31 mouse cellular contexts compared by ENCODE assay signal in the genomic region with DNA sequence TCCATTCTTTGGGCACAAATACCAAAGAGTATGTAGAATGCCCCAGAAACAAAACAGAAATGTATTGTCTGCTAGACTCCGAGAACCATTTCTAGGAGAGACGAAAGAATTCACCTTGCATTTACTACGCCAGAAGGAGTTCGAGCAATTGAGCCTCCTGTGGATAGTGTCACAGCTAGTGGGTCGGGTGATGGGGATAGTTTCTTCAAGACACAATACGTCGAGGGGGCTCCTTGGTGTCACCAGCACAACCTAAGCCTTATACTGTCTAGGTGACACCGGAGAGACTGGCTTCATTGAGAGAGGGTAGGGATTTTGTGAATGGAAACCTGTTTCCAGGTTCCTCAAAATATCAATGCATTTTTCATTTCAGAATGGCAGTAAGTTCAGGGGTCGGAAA. TPM values are rescaled to one million over a fixed set of nuclear protein-coding genes. Genes with fewer than 3 reads are reported as not detected.
DNase-seq lines count a peak whose midpoint lies in the region; ATAC-seq and TF ChIP-seq lines count a peak whose summit lies in the region.
"Had no signal": no experiment of that assay in that cellular context is flagged by ENCODE, and none has a peak within 500 bp of the region (broad histone marks: within the 10 kb centered on the region; RNA-seq: fewer than 3 reads in every experiment).

No protein-coding gene starts in this region.

- H3K9ac ChIP-seq in forebrain, embryonic 15.5 days (replicated peaks) = no peak overlapping the region
- no peak overlapping the region for H3K9ac ChIP-seq in forebrain, embryonic 11.5 days (ENCODE audit: low read length)
- H3K9ac ChIP-seq in hindbrain, embryonic 16.5 days (ENCODE audit: low read depth, low read length) = no peak overlapping the region
- no peak overlapping the region for H3K9ac ChIP-seq in hindbrain, embryonic 13.5 days
- 0 out of 2 replicates have a peak overlapping the region, but pooled peaks have one; percentile 9 for H3K9ac ChIP-seq in midbrain, embryonic 14.5 days (replicated peaks; ENCODE audit: low read length)
- no peak overlapping the region for H3K9ac ChIP-seq in neural tube, embryonic 15.5 days (replicated peaks)
- H3K9ac ChIP-seq: limb, embryonic 13.5 days; lung, embryonic 15.5 days; midbrain, embryonic 12.5 days had no signal

- H3K4me3 ChIP-seq in forebrain, embryonic 15.5 days = no peak overlapping the region
- H3K4me3 ChIP-seq in forebrain, embryonic 11.5 days (ENCODE audit: low read depth, low read length) = no peak overlapping the region
- no peak overlapping the region for H3K4me3 ChIP-seq in hindbrain, embryonic 16.5 days (ENCODE audit: low read length)
- H3K4me3 ChIP-seq in hindbrain, embryonic 13.5 days = no peak overlapping the region
- H3K4me3 ChIP-seq in midbrain, embryonic 14.5 days (replicated peaks; ENCODE audit: low read depth, low read length) = no peak overlapping the region
- H3K4me3 ChIP-seq in neural tube, embryonic 15.5 days (replicated peaks) = no peak overlapping the region
- H3K4me3 ChIP-seq in left cerebral cortex, adult 2 months = no peak overlapping the region
- H3K4me3 ChIP-seq: gastrocnemius, adult 2 months; limb, embryonic 13.5 days; lung, embryonic 15.5 days; midbrain, embryonic 12.5 days; myocyte had no signal

- no peaks in the 10 kb centered on the region for H3K36me3 ChIP-seq in forebrain, embryonic 15.5 days
- H3K36me3 ChIP-seq in forebrain, embryonic 11.5 days (ENCODE audit: control insufficient read depth, insufficient read depth, low read length) = no peaks in the 10 kb centered on the region
- no peaks in the 10 kb centered on the region for H3K36me3 ChIP-seq in hindbrain, embryonic 16.5 days (ENCODE audit: control insufficient read depth, insufficient read depth, low read length)
- H3K36me3 ChIP-seq in hindbrain, embryonic 13.5 days = no peaks in the 10 kb centered on the region
- no peaks in the 10 kb centered on the region for H3K36me3 ChIP-seq in midbrain, embryonic 14.5 days (ENCODE audit: control insufficient read depth, insufficient read depth, low read length)
- no peaks in the 10 kb centered on the region for H3K36me3 ChIP-seq in neural tube, embryonic 15.5 days
- H3K36me3 ChIP-seq: limb, embryonic 13.5 days; lung, embryonic 15.5 days; midbrain, embryonic 12.5 days had no signal

- WGBS in forebrain, embryonic 15.5 days = 81% methylated on average over 9 of the region's 9 CpGs
- WGBS in forebrain, embryonic 11.5 days = 80% methylated on average over 9 of the region's 9 CpGs
- 81% methylated on average over 9 of the region's 9 CpGs for WGBS in hindbrain, embryonic 16.5 days
- WGBS in hindbrain, embryonic 13.5 days = 82% methylated on average over 9 of the region's 9 CpGs
- 77% methylated on average over 9 of the region's 9 CpGs for WGBS in midbrain, embryonic 14.5 days
- WGBS in neural tube, embryonic 15.5 days = 82% methylated on average over 9 of the region's 9 CpGs

- no peaks in the 10 kb centered on the region for H3K4me1 ChIP-seq in forebrain, embryonic 15.5 days
- no peaks in the 10 kb centered on the region for H3K4me1 ChIP-seq in forebrain, embryonic 11.5 days (replicated peaks; ENCODE audit: control insufficient read depth, insufficient read depth, low read length)
- no peaks in the 10 kb centered on the region for H3K4me1 ChIP-seq in hindbrain, embryonic 16.5 days (ENCODE audit: control insufficient read depth, insufficient read depth, low read depth, low read length)
- H3K4me1 ChIP-seq in hindbrain, embryonic 13.5 days (replicated peaks) = no peaks in the 10 kb centered on the region
- H3K4me1 ChIP-seq in midbrain, embryonic 14.5 days (ENCODE audit: control insufficient read depth, insufficient read depth, low read length) = no peaks in the 10 kb centered on the region
- H3K4me1 ChIP-seq in neural tube, embryonic 15.5 days = no peaks in the 10 kb centered on the region
- H3K4me1 ChIP-seq: limb, embryonic 13.5 days; lung, embryonic 15.5 days; midbrain, embryonic 12.5 days had no signal

- H3K9me3 ChIP-seq in forebrain, embryonic 15.5 days = no peaks in the 10 kb centered on the region
- no peaks in the 10 kb centered on the region for H3K9me3 ChIP-seq in forebrain, embryonic 11.5 days (ENCODE audit: control insufficient read depth, low read length)
- no peaks in the 10 kb centered on the region for H3K9me3 ChIP-seq in hindbrain, embryonic 16.5 days (ENCODE audit: control insufficient read depth, low read length)
- H3K9me3 ChIP-seq in hindbrain, embryonic 13.5 days = no peaks in the 10 kb centered on the region
- no peaks in the 10 kb centered on the region for H3K9me3 ChIP-seq in midbrain, embryonic 14.5 days (ENCODE audit: control insufficient read depth, low read length)
- no peaks in the 10 kb centered on the region for H3K9me3 ChIP-seq in neural tube, embryonic 15.5 days (replicated peaks)
- H3K9me3 ChIP-seq: limb, embryonic 13.5 days; lung, embryonic 15.5 days; midbrain, embryonic 12.5 days had no signal

- no peak overlapping the region for H3K4me2 ChIP-seq in forebrain, embryonic 15.5 days (replicated peaks)
- H3K4me2 ChIP-seq in forebrain, embryonic 11.5 days (ENCODE audit: low read depth, low read length, severe bottlenecking) = no peak overlapping the region
- no peak overlapping the region for H3K4me2 ChIP-seq in hindbrain, embryonic 16.5 days (ENCODE audit: low read length)
- H3K4me2 ChIP-seq in hindbrain, embryonic 13.5 days = no peak overlapping the region
- H3K4me2 ChIP-seq in midbrain, embryonic 14.5 days (ENCODE audit: low read length) = no peak overlapping the region
- no peak overlapping the region for H3K4me2 ChIP-seq in neural tube, embryonic 15.5 days
- H3K4me2 ChIP-seq: heart, embryonic 11.5 days; limb, embryonic 13.5 days; liver, embryonic 11.5 days; lung, embryonic 15.5 days; midbrain, embryonic 12.5 days had no signal

- H3K27ac ChIP-seq in forebrain, embryonic 15.5 days (replicated peaks) = no peak overlapping the region
- H3K27ac ChIP-seq in forebrain, embryonic 11.5 days (ENCODE audit: low read depth, low read length) = no peak overlapping the region
- no peak overlapping the region for H3K27ac ChIP-seq in hindbrain, embryonic 16.5 days (ENCODE audit: low read depth, low read length)
- H3K27ac ChIP-seq in hindbrain, embryonic 13.5 days = no peak overlapping the region
- no peak overlapping the region for H3K27ac ChIP-seq in midbrain, embryonic 14.5 days (replicated peaks; ENCODE audit: low read depth, low read length)
- no peak overlapping the region for H3K27ac ChIP-seq in neural tube, embryonic 15.5 days (replicated peaks)
- no peak overlapping the region for H3K27ac ChIP-seq in left cerebral cortex, adult 2 months
- H3K27ac ChIP-seq: gastrocnemius, adult 2 months; limb, embryonic 13.5 days; lung, embryonic 15.5 days; midbrain, embryonic 12.5 days; stomach, postnatal 0 days had no signal

- no peaks in the 10 kb centered on the region for H3K27me3 ChIP-seq in forebrain, embryonic 15.5 days
- no peaks in the 10 kb centered on the region for H3K27me3 ChIP-seq in forebrain, embryonic 11.5 days (ENCODE audit: control insufficient read depth, insufficient read depth, low read length)
- no peaks in the 10 kb centered on the region for H3K27me3 ChIP-seq in hindbrain, embryonic 16.5 days (replicated peaks; ENCODE audit: control insufficient read depth, insufficient read depth, low read length)
- no peaks in the 10 kb centered on the region for H3K27me3 ChIP-seq in hindbrain, embryonic 13.5 days
- no peaks in the 10 kb centered on the region for H3K27me3 ChIP-seq in midbrain, embryonic 14.5 days (ENCODE audit: control insufficient read depth, insufficient read depth, low read length)
- no peaks in the 10 kb centered on the region for H3K27me3 ChIP-seq in neural tube, embryonic 15.5 days (replicated peaks)
- H3K27me3 ChIP-seq: limb, embryonic 13.5 days; lung, embryonic 15.5 days; midbrain, embryonic 12.5 days had no signal

- intact Hi-C loops in left cerebral cortex, adult 2 months (cut with DNase I) = loop anchor here (1.0 kb wide), 1 partner anchor 103 kb away; no protein-coding TSS in a partner anchor

- no peak for DNase-seq in forebrain, embryonic 11.5 days (ENCODE audit: low spot score)
- DNase-seq in midbrain, embryonic 14.5 days = no peak
- DNase-seq in left cerebral cortex, adult 2 months (ENCODE audit: extremely low spot score in 1 of 2, low spot score in 2 of 2) = no peak
- DNase-seq: thymus, adult 18-20 months; thymus, postnatal 25 days had no signal

- peak; percentile 19; the same call in 1 of the 2 replicates for ATAC-seq in forebrain, embryonic 15.5 days (replicated peaks)
- ATAC-seq in forebrain, embryonic 11.5 days (replicated peaks; ENCODE audit: low FRiP score) = no peak
- peak; percentile 27; the same call in 1 of the 2 replicates for ATAC-seq in hindbrain, embryonic 16.5 days
- no peak for ATAC-seq in hindbrain, embryonic 13.5 days (ENCODE audit: low FRiP score)
- no peak for ATAC-seq in midbrain, embryonic 14.5 days (ENCODE audit: low FRiP score, low TSS enrichment)
- 0 out of 2 replicates have a peak, but pooled peaks have one; percentile 57 for ATAC-seq in neural tube, embryonic 15.5 days (ENCODE audit: low FRiP score)
- ATAC-seq: intestine, postnatal 0 days had no signal

- no peak for TF ChIP-seq CTCF in left cerebral cortex, adult 2 months (IDR thresholded peaks at IDR 0.05)

RNA-seq across cellular contexts. Expression of a gene that starts 6.2 kb away (rescaled TPM):
- polyA plus RNA-seq in forebrain, embryonic 15.5 days (2015; fragmentation: Nextera tagmentation; extraction: Ambion mirVana) = not detected in 2 replicates
- not detected in 2 replicates for polyA plus RNA-seq in forebrain, embryonic 11.5 days (2014; fragmentation: Nextera tagmentation; extraction: Ambion mirVana)
- not detected in 2 replicates for polyA plus RNA-seq in hindbrain, embryonic 16.5 days (2015; fragmentation: Nextera tagmentation; extraction: Ambion mirVana)
- polyA plus RNA-seq in hindbrain, embryonic 13.5 days (2015; fragmentation: Nextera tagmentation; extraction: Ambion mirVana) = not detected in 2 replicates
- not detected in 2 replicates for polyA plus RNA-seq in midbrain, embryonic 14.5 days (2014; fragmentation: Nextera tagmentation; extraction: Ambion mirVana)
- not detected in 2 replicates for polyA plus RNA-seq in neural tube, embryonic 15.5 days (2015; fragmentation: Nextera tagmentation; extraction: Ambion mirVana)
- total RNA-seq in left cerebral cortex, adult 2 months (2021) = not detected
- total RNA-seq: adrenal gland, postnatal 10 days; gastrocnemius, adult 2 months; gastrocnemius, postnatal 36 days; heart, adult 18-20 months; heart, postnatal 36 days; left cerebral cortex, postnatal 25 days; megakaryocyte progenitor cell, adult 5-6 weeks; MEL had no signal
- polyA plus RNA-seq: embryonic facial prominence, embryonic 11.5 days; heart, embryonic 11.5 days; heart, embryonic 16.5 days; intestine, postnatal 0 days; kidney, embryonic 14.5 days; limb, embryonic 13.5 days; liver, embryonic 11.5 days; liver, embryonic 16.5 days; lung, embryonic 15.5 days; midbrain, embryonic 12.5 days; myocyte; Patski; spleen, adult 2 months; stomach, postnatal 0 days had no signal

RNA-seq across cellular contexts. Expression of a gene that starts 15.6 kb away (rescaled TPM):
- polyA plus RNA-seq in forebrain, embryonic 15.5 days (2015; fragmentation: Nextera tagmentation; extraction: Ambion mirVana) = not detected in 2 replicates
- polyA plus RNA-seq in forebrain, embryonic 11.5 days (2014; fragmentation: Nextera tagmentation; extraction: Ambion mirVana) = not detected in 2 replicates
- not detected in 2 replicates for polyA plus RNA-seq in hindbrain, embryonic 16.5 days (2015; fragmentation: Nextera tagmentation; extraction: Ambion mirVana)
- polyA plus RNA-seq in hindbrain, embryonic 13.5 days (2015; fragmentation: Nextera tagmentation; extraction: Ambion mirVana) = not detected in 2 replicates
- not detected in 2 replicates for polyA plus RNA-seq in midbrain, embryonic 14.5 days (2014; fragmentation: Nextera tagmentation; extraction: Ambion mirVana)
- polyA plus RNA-seq in neural tube, embryonic 15.5 days (2015; fragmentation: Nextera tagmentation; extraction: Ambion mirVana) = not detected in 2 replicates
- total RNA-seq in left cerebral cortex, adult 2 months (2021) = not detected
- total RNA-seq: adrenal gland, postnatal 10 days; gastrocnemius, adult 2 months; gastrocnemius, postnatal 36 days; heart, adult 18-20 months; heart, postnatal 36 days; left cerebral cortex, postnatal 25 days; megakaryocyte progenitor cell, adult 5-6 weeks; MEL had no signal
- polyA plus RNA-seq: embryonic facial prominence, embryonic 11.5 days; heart, embryonic 11.5 days; heart, embryonic 16.5 days; intestine, postnatal 0 days; kidney, embryonic 14.5 days; limb, embryonic 13.5 days; liver, embryonic 11.5 days; liver, embryonic 16.5 days; lung, embryonic 15.5 days; midbrain, embryonic 12.5 days; myocyte; Patski; spleen, adult 2 months; stomach, postnatal 0 days had no signal

RNA-seq across cellular contexts. Expression of a gene that starts 37.7 kb away (rescaled TPM):
- not detected in 2 replicates for polyA plus RNA-seq in forebrain, embryonic 15.5 days (2015; fragmentation: Nextera tagmentation; extraction: Ambion mirVana)
- not detected in 2 replicates for polyA plus RNA-seq in forebrain, embryonic 11.5 days (2014; fragmentation: Nextera tagmentation; extraction: Ambion mirVana)
- polyA plus RNA-seq in hindbrain, embryonic 16.5 days (2015; fragmentation: Nextera tagmentation; extraction: Ambion mirVana) = not detected in 2 replicates
- polyA plus RNA-seq in hindbrain, embryonic 13.5 days (2015; fragmentation: Nextera tagmentation; extraction: Ambion mirVana) = not detected in 2 replicates
- not detected in 2 replicates for polyA plus RNA-seq in midbrain, embryonic 14.5 days (2014; fragmentation: Nextera tagmentation; extraction: Ambion mirVana)
- polyA plus RNA-seq in neural tube, embryonic 15.5 days (2015; fragmentation: Nextera tagmentation; extraction: Ambion mirVana) = not detected in 2 replicates
- total RNA-seq in left cerebral cortex, adult 2 months (2021) = not detected
- total RNA-seq: adrenal gland, postnatal 10 days; gastrocnemius, adult 2 months; gastrocnemius, postnatal 36 days; heart, adult 18-20 months; heart, postnatal 36 days; left cerebral cortex, postnatal 25 days; megakaryocyte progenitor cell, adult 5-6 weeks; MEL had no signal
- polyA plus RNA-seq: embryonic facial prominence, embryonic 11.5 days; heart, embryonic 11.5 days; heart, embryonic 16.5 days; intestine, postnatal 0 days; kidney, embryonic 14.5 days; limb, embryonic 13.5 days; liver, embryonic 11.5 days; liver, embryonic 16.5 days; lung, embryonic 15.5 days; midbrain, embryonic 12.5 days; myocyte; Patski; spleen, adult 2 months; stomach, postnatal 0 days had no signal

RNA-seq across cellular contexts. Expression of a gene that starts 44.4 kb away (rescaled TPM):
- polyA plus RNA-seq in forebrain, embryonic 15.5 days (2015; fragmentation: Nextera tagmentation; extraction: Ambion mirVana) = not detected in 2 replicates
- not detected in 2 replicates for polyA plus RNA-seq in forebrain, embryonic 11.5 days (2014; fragmentation: Nextera tagmentation; extraction: Ambion mirVana)
- polyA plus RNA-seq in hindbrain, embryonic 16.5 days (2015; fragmentation: Nextera tagmentation; extraction: Ambion mirVana) = not detected in 2 replicates
- not detected in 2 replicates for polyA plus RNA-seq in hindbrain, embryonic 13.5 days (2015; fragmentation: Nextera tagmentation; extraction: Ambion mirVana)
- not detected in 2 replicates for polyA plus RNA-seq in midbrain, embryonic 14.5 days (2014; fragmentation: Nextera tagmentation; extraction: Ambion mirVana)
- not detected in 2 replicates for polyA plus RNA-seq in neural tube, embryonic 15.5 days (2015; fragmentation: Nextera tagmentation; extraction: Ambion mirVana)
- total RNA-seq in left cerebral cortex, adult 2 months (2021) = not detected
- total RNA-seq: adrenal gland, postnatal 10 days; gastrocnemius, adult 2 months; gastrocnemius, postnatal 36 days; heart, adult 18-20 months; heart, postnatal 36 days; left cerebral cortex, postnatal 25 days; megakaryocyte progenitor cell, adult 5-6 weeks; MEL had no signal
- polyA plus RNA-seq: embryonic facial prominence, embryonic 11.5 days; heart, embryonic 11.5 days; heart, embryonic 16.5 days; intestine, postnatal 0 days; kidney, embryonic 14.5 days; limb, embryonic 13.5 days; liver, embryonic 11.5 days; liver, embryonic 16.5 days; lung, embryonic 15.5 days; midbrain, embryonic 12.5 days; myocyte; Patski; spleen, adult 2 months; stomach, postnatal 0 days had no signal

RNA-seq across cellular contexts. Expression of a gene that starts 52.9 kb away (rescaled TPM):
- not detected in 2 replicates for polyA plus RNA-seq in forebrain, embryonic 15.5 days (2015; fragmentation: Nextera tagmentation; extraction: Ambion mirVana)
- not detected in 2 replicates for polyA plus RNA-seq in forebrain, embryonic 11.5 days (2014; fragmentation: Nextera tagmentation; extraction: Ambion mirVana)
- polyA plus RNA-seq in hindbrain, embryonic 16.5 days (2015; fragmentation: Nextera tagmentation; extraction: Ambion mirVana) = not detected in 2 replicates
- polyA plus RNA-seq in hindbrain, embryonic 13.5 days (2015; fragmentation: Nextera tagmentation; extraction: Ambion mirVana) = not detected in 2 replicates
- not detected in 2 replicates for polyA plus RNA-seq in midbrain, embryonic 14.5 days (2014; fragmentation: Nextera tagmentation; extraction: Ambion mirVana)
- polyA plus RNA-seq in neural tube, embryonic 15.5 days (2015; fragmentation: Nextera tagmentation; extraction: Ambion mirVana) = not detected in 2 replicates
- not detected for total RNA-seq in left cerebral cortex, adult 2 months (2021)
- total RNA-seq: adrenal gland, postnatal 10 days; gastrocnemius, adult 2 months; gastrocnemius, postnatal 36 days; heart, adult 18-20 months; heart, postnatal 36 days; left cerebral cortex, postnatal 25 days; megakaryocyte progenitor cell, adult 5-6 weeks; MEL had no signal
- polyA plus RNA-seq: embryonic facial prominence, embryonic 11.5 days; heart, embryonic 11.5 days; heart, embryonic 16.5 days; intestine, postnatal 0 days; kidney, embryonic 14.5 days; limb, embryonic 13.5 days; liver, embryonic 11.5 days; liver, embryonic 16.5 days; lung, embryonic 15.5 days; midbrain, embryonic 12.5 days; myocyte; Patski; spleen, adult 2 months; stomach, postnatal 0 days had no signal

Comparison
In these comparisons a context has a peak if more than half of its experiments do, and no peak if none do; other contexts are left out.
1. ATAC-seq: peak in forebrain, embryonic 15.5 days (single experiment), hindbrain, embryonic 16.5 days (single experiment) and neural tube, embryonic 15.5 days (single experiment); none in forebrain, embryonic 11.5 days (single experiment), hindbrain, embryonic 13.5 days (single experiment) and midbrain, embryonic 14.5 days (single experiment).